Mouse (Mus musculus) lung, embryonic 14.5 days (tissue): ENCODE measurements around the gene Olfr657. TPM values are rescaled to one million over a fixed set of nuclear protein-coding genes. Genes with fewer than 3 reads are reported as not detected.

Experiments used
- ATAC-seq: fragments of 200-750 bp; cut with Nextera tagmentation; 2 replicates; pipeline ENCODE4 v1.8.0; 2017; ENCODE audit warnings: mild to moderate bottlenecking, moderate TSS enrichment, moderate library complexity; ENCODE audit not compliant: insufficient read depth
- DNase-seq: peaks from one replicate; pipeline ENCODE4 v3.0.0-alpha.2; 2015
- H3K27ac ChIP-seq: fragments of 300-500 bp; sonication (generic); 2 replicates; pipeline ENCODE4 v1.5.1; 2014; ENCODE audit warnings: low read depth, mild to moderate bottlenecking, moderate library complexity
- H3K27me3 ChIP-seq: fragments of 300-500 bp; sonication (generic); 2 replicates; pipeline ENCODE4 v1.6.1; 2014; ENCODE audit warnings: low read length, control low read depth; ENCODE audit not compliant: insufficient read depth
- H3K36me3 ChIP-seq: fragments of 300-500 bp; sonication (generic); 2 replicates; pipeline ENCODE4 v1.6.1; 2014; ENCODE audit warnings: control low read depth; ENCODE audit not compliant: insufficient read depth
- H3K4me1 ChIP-seq: fragments of 300-500 bp; sonication (generic); 2 replicates; pipeline ENCODE4 v1.6.1; 2014; ENCODE audit warnings: antibody characterized with exemption, control low read depth; ENCODE audit not compliant: insufficient read depth
- H3K4me2 ChIP-seq: fragments of 300-500 bp; sonication (generic); 2 replicates; pipeline ENCODE4 v1.6.1; 2014; ENCODE audit warnings: mild to moderate bottlenecking
- H3K4me3 ChIP-seq: fragments of 300-500 bp; sonication (generic); 2 replicates; pipeline ENCODE4 v1.5.1; 2014; ENCODE audit warnings: low read depth, low read length
- H3K9ac ChIP-seq: fragments of 300-500 bp; sonication (generic); 2 replicates; pipeline ENCODE4 v1.6.1; 2014
- H3K9me3 ChIP-seq: fragments of 300-500 bp; sonication (generic); 2 replicates; pipeline ENCODE4 v1.6.1; 2016; ENCODE audit warnings: low read depth, low read length, control low read depth
- CTCF ChIP-seq: IDR thresholded peaks from 2 replicates; pipeline ENCODE4 v1.5.1; 2016; ENCODE audit warnings: antibody characterized with exemption, low read depth
- WGBS: fragments of 180-500 bp; shearing (Covaris S2); extraction: QIAGEN DNeasy Blood & Tissue Kit; methylation state at CpG from one replicate; pipeline ENCODE4 v1.1.7; 2014; 5-methylcytosine and 5-hydroxymethylcytosine counted together
- polyA plus RNA-seq: library from polyadenylated mRNA; unstranded; fragments of >200 nt; fragmentation: Nextera tagmentation; extraction: Ambion mirVana; gene quantifications from 2 replicates; pipeline ENCODE4 v1.2.1, GENCODE M21; 2014

Olfr657 gene
- polyA plus RNA-seq = not detected in 2 replicates

DNA sequence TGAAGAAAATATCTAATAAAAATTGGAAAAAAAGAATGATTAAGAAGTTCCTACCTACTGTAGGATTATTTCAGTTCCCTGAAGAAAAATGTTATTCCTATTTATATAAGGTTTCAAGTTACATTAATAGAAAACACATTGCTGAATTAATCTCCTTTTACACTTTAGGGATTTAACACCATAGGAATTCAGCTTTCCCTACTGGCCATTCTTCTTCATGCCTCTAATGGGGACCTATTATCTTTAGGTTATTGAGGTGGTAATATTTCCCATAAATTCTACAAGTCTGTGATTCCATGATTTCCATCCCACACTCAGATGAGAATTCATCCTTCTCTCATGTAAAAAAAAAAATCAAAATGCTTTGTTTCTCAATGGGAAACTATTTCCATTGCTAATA is at the start of gene Olfr657:
Olfr657 (plus strand) TSS at position 301 of the 400 bp plus-strand sequence.
- Histone ChIP-seq H3K9ac (no peak within 1 kb of the TSS), H3K27ac (no peak within 1 kb of the TSS), H3K4me3 (no peak within 1 kb of the TSS), H3K36me3 (no peaks in the 10 kb centered on the region), H3K4me2 (no peak within 1 kb of the TSS), H3K27me3 (no peaks in the 10 kb centered on the region), H3K9me3 (no peaks in the 10 kb centered on the region), H3K4me1 (no peaks in the 10 kb centered on the region)
- DNase-seq = no peak
- TF ChIP-seq CTCF = no peak
- no peak for ATAC-seq

DNA sequence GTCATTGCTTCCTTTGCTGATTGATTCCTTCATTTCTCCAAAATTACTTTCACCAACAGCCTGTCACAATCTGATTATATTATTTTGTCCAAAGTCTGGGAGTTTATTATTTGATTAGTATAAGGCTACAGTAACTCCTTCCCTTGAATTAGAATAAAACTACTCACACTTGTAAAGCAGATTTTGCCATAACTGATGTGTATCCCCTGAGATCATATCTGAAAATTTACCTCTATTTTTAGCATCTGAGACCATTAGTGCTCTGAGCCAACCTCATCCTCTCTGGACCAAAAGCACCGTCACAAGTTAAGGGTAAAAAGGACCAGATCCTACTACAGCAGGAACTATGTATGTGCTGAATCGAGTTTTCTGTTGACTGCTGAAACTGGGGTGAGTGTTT is 47.6 kb upstream of the Olfr657 start, which contains the start of gene Olfr653:
Olfr653 (plus strand) TSS at position 301 of the 400 bp plus-strand sequence.
- Histone ChIP-seq H3K36me3 (no peaks in the 10 kb centered on the region), H3K9me3 (no peaks in the 10 kb centered on the region), H3K9ac (no peak within 1 kb of the TSS), H3K27me3 (no peaks in the 10 kb centered on the region), H3K4me2 (no peak within 1 kb of the TSS), H3K4me3 (no peak within 1 kb of the TSS), H3K4me1 (no peaks in the 10 kb centered on the region), H3K27ac (no peak within 1 kb of the TSS)
- TF ChIP-seq CTCF = no peak
- WGBS = 51% methylated on average over 2 of the region's 2 CpGs
- ATAC-seq = no peak
- no peak for DNase-seq

DNA sequence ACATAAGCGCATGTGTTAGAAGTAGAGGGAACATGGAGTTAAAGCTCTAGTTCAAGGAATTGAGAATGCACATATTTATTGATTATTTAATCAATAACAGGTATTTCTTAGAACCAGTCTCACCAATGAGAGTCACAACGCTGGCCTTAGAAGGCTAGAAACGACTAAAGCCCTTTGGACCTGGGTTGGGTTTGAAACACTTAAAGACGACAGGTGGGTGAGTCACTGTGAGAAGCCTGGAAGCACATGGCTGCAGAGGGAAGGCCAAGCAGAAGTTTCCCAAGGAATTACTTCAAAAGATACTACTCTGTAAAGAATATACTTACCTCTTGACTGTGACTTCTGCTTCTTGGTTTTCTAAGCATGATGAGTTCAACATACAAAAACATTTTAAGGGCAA is 43.7 kb upstream of the Olfr657 start:
- WGBS = 85% methylated on average over 4 of the region's 4 CpGs
- Histone ChIP-seq H3K36me3 (no peaks in the 10 kb centered on the region), H3K27ac (no peak overlapping the region), H3K27me3 (no peaks in the 10 kb centered on the region), H3K9ac (no peak overlapping the region), H3K4me3 (no peak overlapping the region), H3K4me1 (no peaks in the 10 kb centered on the region), H3K4me2 (no peak overlapping the region), H3K9me3 (no peaks in the 10 kb centered on the region)
- no peak for TF ChIP-seq CTCF
- no peak for ATAC-seq
- DNase-seq = no peak

DNA sequence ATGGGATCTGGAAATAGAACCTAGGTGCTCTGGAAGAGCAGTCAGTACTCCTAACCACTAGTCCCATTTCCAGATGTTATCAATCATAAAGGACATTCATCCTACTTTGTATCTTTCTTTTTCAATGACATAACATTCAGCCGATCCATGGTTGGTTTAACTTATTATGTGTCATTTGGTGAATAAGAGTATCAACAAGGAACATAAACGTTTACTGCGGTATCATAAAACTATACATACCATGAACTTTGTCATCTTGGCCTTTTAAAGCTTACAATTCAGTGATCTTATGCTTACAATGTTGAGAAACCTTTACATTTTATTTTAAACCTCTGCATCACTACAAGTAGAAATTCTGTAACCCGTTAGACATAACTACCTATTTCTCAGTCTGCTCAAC is 43.2 kb upstream of the Olfr657 start:
- H3K27ac ChIP-seq = no peak overlapping the region
- ATAC-seq (no peak), DNase-seq (no peak)
- WGBS = 77% methylated on average over 4 of the region's 4 CpGs
- no peaks in the 10 kb centered on the region for H3K4me1 ChIP-seq
- no peak overlapping the region for H3K9ac ChIP-seq
- no peak overlapping the region for H3K4me3 ChIP-seq
- H3K9me3 ChIP-seq = no peaks in the 10 kb centered on the region
- H3K4me2 ChIP-seq = no peak overlapping the region
- no peak for TF ChIP-seq CTCF
- H3K36me3 ChIP-seq = no peaks in the 10 kb centered on the region
- no peaks in the 10 kb centered on the region for H3K27me3 ChIP-seq

DNA sequence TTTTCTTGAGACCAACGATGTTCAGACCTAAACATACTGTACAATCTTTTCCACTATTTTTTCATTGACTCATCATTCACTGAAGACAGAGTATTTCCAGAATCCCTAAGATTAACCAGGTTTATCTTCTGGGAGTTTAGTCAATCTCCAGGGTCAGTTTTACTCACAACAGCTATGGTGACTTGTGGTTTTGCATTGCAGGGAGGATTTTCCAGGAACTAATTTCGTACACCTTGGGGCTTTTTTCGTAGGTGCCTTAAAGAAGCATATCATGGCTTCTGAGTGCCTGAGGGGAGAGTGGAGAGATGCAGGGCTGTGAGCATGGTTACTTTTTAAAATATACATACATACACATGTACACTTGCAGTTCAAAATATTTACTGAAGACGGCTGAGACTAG is 37.9 kb upstream of the Olfr657 start, which contains the start of gene Olfr654:
Olfr654 (plus strand) TSS at position 301 of the 400 bp plus-strand sequence.
- no peak for TF ChIP-seq CTCF
- 78% methylated on average over 4 of the region's 4 CpGs for whole genome bisulfite sequencing

DNA sequence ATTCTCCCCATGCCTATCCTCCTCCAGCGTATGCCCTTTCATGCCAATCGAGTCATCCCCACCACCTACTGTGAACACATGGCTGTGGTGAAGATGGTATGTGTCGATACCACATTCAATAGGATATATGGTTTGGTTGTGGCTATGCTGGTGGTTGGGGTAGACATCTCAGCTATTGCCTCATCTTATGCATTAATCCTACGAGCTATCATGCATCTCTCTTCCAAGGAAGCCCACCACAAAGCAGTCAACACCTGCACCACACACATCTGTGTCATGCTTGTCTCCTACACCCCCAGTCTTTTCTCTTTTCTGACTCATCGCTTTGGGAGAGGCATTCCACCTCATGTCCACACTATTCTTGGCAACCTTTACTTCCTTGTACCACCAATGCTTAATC is 36.3 kb upstream of the Olfr657 start:
- Histone ChIP-seq H3K9me3 (no peaks in the 10 kb centered on the region), H3K4me1 (no peaks in the 10 kb centered on the region), H3K36me3 (no peaks in the 10 kb centered on the region), H3K4me3 (no peak overlapping the region), H3K27ac (no peak overlapping the region), H3K9ac (no peak overlapping the region), H3K4me2 (no peak overlapping the region), H3K27me3 (no peaks in the 10 kb centered on the region)
- WGBS = 82% methylated on average over 5 of the region's 5 CpGs
- ATAC-seq (no peak), DNase-seq (no peak)
- TF ChIP-seq CTCF = no peak

More for the DNA sequence above, 37.9 kb upstream of the Olfr657 start, which contains the start of gene Olfr654:
- no peak within 1 kb of the TSS for H3K4me2 ChIP-seq
- H3K27me3 ChIP-seq = no peaks in the 10 kb centered on the region
- ATAC-seq = no peak
- DNase-seq = no peak
- H3K9me3 ChIP-seq = no peaks in the 10 kb centered on the region
- H3K4me3 ChIP-seq = no peak within 1 kb of the TSS
- H3K36me3 ChIP-seq = no peaks in the 10 kb centered on the region
- H3K27ac ChIP-seq = no peak within 1 kb of the TSS
- no peaks in the 10 kb centered on the region for H3K4me1 ChIP-seq
- no peak within 1 kb of the TSS for H3K9ac ChIP-seq

DNA sequence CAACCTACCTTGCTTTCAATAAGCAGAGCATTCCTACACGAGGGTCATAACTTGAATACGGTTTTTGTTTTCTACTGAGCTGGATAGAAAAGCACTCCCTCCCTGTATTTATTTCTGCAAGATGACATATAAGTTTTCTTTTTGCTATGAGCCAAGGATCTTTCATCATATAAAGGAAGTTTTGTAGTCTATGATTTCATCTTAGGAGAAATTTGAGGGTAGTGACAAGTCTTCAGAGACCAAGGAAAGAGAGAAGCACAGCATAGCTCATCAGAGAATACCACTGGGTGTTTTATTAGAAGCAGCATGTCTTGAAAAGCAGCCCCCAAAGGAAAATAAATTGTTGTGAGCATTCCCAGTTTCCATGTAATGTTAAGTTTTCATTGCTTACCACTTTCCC is 22.9 kb upstream of the Olfr657 start, which contains the start of gene Olfr655:
Olfr655 (minus strand) TSS at position 101 of the 400 bp plus-strand sequence.
- Histone ChIP-seq H3K4me2 (no peak within 1 kb of the TSS), H3K9ac (no peak within 1 kb of the TSS), H3K36me3 (no peaks in the 10 kb centered on the region), H3K4me3 (no peak within 1 kb of the TSS), H3K27me3 (no peaks in the 10 kb centered on the region), H3K9me3 (no peaks in the 10 kb centered on the region), H3K27ac (no peak within 1 kb of the TSS), H3K4me1 (no peaks in the 10 kb centered on the region)
- TF ChIP-seq CTCF = no peak
- ATAC-seq (no peak), DNase-seq (no peak)
- WGBS = 78% methylated on average over 2 of the region's 2 CpGs

DNA sequence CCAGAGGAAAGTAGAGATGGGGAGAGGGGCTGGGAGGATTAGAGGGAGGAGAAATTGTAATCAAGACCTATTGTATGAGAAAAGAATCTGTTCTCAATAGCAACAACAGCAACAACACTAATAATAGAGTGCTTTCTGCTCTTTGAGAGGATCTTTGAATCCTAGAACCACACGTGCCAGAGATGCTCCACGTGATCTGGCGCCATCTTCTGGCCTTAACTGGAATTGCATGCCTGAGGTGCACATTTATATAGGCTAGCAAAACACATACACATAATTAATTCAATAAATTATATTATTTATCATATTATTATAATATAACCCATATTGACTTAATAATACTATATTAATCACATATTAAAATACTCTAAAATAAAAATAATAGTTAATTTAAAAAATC is 21.4 kb upstream of the Olfr657 start:
- Histone ChIP-seq H3K36me3 (no peaks in the 10 kb centered on the region), H3K9ac (no peak overlapping the region), H3K4me3 (no peak overlapping the region), H3K4me1 (no peaks in the 10 kb centered on the region), H3K9me3 (no peaks in the 10 kb centered on the region), H3K27me3 (no peaks in the 10 kb centered on the region), H3K4me2 (no peak overlapping the region), H3K27ac (no peak overlapping the region)
- ATAC-seq (no peak), DNase-seq (peak; percentile 67)
- 1% methylated on average over 3 of the region's 3 CpGs for WGBS
- peak; percentile 71 for TF ChIP-seq CTCF
